Mouse (Mus musculus): ENCODE measurements around the gene Krt39.

DNA sequence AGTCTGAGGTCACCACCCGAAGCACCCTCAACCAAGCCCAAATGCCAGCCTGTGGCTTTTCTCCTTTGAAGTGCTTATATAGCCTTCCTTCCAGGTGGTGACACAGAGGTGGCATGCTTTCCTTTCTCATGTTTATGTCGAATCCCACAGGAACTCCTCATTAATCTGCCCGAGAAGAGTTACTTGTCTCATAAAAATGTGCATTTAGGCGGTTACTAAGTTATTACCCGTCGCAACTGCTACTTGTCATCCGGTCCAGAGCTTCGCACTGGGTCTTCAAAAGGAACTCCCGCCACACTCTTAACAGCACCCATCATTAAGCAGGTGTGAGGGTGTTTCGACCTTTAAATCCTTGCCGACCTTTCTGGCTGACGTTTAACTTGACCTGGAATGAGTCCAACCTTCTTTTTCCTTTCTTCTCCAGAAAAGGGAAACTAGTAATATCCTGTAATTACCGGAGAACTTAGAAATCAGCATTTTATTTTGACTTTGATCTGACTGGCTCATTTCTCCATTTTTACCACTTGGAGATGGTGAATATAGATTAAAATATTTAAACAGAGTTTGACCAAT is at the start of gene Krt39:
- TF ChIP-seq CTCF (IDR thresholded peaks at IDR 0.05; ENCODE audit: low read depth) = no peak
- TF ChIP-seq EP300 (IDR thresholded peaks at IDR 0.05; ENCODE audit: low read depth) = no peak

Data from liver, embryonic 14.5 days (tissue).